Mouse (Mus musculus) G1E-ER4 (cell line): ENCODE results near the gene Pla2g6. TPM values are rescaled to one million over a fixed set of nuclear protein-coding genes. Genes with fewer than 3 reads are reported as not detected.

ENCODE experiments used
- GATA1 ChIP-seq: IDR thresholded peaks from one replicate; pipeline ENCODE4 v1.8.0; 2012; ENCODE audit warnings: low read length, inconsistent platforms
- polyA plus RNA-seq: library from polyadenylated mRNA; stranded (reverse); fragments of >175 nt; gene quantifications from 2 replicates; pipeline ENCODE4 v1.2.3, GENCODE M21; 2012

The Pla2g6 gene
- polyA plus RNA-seq, 1 experiment, result 25.1 TPM

DNA sequence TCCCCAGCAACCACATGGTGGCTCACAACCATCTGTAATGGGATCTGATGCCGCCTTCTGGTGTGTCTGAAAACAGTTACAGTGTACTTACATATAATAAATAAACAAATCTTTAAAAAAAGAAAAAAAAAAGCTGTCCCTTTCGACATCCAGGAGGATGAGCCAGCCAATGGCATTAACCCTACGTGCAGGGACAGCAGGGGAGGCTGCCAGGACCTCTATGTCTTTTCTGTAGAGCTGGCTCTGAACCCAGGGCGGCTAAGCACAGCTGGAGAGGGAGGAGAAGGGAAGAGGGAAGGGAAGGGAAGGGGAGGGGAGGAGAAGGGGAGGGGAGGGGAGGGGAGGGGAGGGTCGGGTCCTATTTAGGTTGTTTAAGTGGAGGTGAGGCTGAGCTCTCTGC, 23.4 kb downstream of the Pla2g6 start:
- TF ChIP-seq GATA1, result no peak

DNA sequence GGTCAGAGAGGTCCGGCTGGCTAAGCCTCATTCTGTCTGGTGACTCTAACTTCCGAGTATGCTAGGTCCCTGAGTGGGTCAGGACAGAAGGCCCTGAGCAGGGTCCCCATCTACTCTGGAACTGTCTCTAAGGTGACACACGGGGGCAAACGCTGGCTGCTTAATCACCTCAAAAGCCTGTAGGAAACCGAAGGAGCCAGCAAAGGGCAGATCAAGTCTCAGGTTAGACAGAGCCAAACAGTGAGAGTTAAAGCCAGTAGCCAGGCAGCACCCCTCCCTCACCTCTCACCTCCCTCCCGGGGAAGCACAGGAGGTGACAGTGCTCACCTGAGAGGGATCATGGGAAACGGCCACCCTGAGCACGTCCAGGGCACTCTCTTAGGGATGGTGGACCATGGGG, 24.5 kb downstream of the Pla2g6 start:
- no peak for TF ChIP-seq GATA1

DNA sequence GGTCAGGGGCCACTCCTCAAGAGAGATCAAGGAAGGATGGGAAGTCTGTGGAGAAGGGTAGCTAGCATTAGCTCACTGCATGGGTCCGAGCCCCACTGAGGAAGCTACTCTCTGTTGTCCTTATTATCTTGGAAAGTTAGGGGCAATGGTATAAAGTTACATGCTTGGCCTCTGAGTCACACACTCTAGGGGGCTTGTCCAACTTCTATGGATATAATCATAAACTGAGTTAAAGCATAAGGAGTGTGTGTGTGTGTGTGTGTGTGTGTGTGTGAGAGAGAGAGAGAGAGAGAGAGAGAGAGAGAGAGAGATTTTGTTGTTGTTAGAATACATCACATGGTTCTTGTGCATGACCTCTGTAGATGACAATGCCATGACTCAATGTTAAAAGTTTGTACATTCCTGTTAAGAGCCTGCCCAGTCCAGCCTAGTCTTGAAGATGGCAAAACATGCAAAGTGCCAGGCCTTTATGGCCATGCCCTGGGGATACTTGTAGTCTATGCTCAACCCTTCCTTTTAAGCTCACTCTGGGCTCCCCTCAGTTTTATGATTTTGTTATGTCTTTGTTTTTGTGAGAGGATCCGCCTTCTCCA, 28.5 kb downstream of the Pla2g6 start:
- no peak for TF ChIP-seq GATA1

DNA sequence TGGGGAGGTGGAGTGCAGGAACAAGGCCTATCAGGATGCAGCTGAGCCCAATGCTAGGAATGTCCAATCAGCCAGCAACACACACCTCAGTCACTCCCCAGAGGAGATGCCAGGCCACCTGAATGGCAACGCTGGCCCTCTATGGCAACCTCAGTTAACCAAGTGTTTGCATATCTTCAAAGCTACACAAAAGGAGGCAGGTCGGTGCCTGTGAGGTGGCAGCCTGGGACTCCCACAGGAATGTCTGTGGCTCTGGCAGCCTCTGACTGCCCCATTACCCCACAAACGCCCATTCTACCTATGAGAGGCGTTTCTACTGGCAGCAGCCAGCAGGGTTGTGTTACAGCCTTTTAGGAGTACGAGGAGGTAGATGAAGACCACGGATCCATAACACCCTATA, 29.6 kb downstream of the Pla2g6 start:
- TF ChIP-seq GATA1, result no peak

DNA sequence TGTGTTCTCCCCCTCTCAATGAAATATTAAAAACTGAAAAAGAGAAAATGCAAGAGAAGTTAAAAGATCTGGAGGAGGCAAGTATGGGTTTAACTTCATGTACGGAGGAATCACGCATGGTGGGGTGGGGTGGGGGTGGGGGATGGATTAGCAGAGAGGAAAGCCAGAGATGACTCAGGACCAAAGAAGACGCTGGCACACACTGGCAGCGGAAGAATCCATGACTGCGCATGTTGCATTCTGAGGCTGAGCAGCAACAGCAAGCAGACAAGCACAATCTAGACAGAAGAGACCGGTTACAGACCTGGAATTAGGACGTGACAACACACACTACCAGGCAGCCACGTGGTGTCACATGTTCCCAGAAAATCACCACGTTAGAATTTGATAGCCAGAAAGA, 35.4 kb downstream of the Pla2g6 start:
- no peak for TF ChIP-seq GATA1

DNA sequence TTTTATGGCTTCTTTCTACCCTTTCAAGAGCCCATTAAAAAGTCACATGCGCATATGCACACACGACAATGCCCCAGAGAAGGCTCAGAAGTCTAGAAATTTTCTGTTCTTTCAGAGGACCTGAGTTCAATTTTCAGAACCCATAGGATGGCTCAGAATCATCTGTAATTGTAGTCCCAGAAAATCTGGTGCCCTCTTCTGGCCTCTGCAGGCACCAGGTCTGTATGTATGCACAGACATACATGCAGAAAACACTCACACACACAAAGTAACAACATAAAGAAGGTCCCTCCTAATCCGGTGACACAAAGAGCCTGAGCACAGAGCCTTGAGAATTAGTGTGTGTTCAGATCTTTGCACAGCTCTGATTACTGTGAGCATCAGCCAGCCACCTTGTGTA, 37.9 kb downstream of the Pla2g6 start:
- no peak for TF ChIP-seq GATA1

DNA sequence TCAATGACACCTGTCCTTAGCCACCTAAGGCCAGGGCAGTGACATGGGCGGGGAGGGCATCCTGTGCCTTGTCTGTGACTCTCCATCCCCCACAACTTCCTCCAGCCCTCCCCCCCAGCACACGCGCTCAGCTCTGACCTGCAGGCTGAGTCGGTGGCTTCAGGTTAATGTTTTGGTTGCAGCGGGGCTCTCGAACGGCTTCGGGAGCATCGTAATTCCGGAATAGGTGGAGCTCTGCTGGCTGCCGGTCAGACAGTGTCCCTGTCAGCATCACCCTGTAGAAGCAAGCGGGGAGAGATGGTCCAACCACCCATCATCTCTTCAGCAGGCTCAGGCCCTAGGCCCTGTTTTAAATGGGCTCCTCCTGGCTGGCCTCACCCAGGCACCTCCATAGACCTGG, 38.7 kb downstream of the Pla2g6 start:
- TF ChIP-seq GATA1, result no peak

DNA sequence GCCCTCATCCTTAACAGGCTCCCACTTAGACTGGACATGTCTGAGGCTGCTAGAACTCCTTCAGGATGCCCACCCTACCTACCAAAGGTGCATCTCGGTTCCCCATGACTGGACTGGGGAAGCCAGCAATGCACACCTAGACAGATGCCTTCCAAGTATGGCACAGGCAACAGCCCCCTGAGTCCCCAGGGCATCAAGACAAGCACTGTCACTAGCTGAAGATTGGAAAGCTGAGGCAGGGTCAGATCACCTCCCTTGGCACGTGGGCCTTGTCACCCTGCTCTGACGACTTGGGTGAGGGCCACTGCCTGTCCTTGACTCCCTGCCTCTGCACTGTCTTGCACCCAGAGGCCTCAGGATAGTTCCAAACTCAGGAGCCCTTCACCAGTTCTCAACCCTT, 39.8 kb downstream of the Pla2g6 start:
- no peak for TF ChIP-seq GATA1

DNA sequence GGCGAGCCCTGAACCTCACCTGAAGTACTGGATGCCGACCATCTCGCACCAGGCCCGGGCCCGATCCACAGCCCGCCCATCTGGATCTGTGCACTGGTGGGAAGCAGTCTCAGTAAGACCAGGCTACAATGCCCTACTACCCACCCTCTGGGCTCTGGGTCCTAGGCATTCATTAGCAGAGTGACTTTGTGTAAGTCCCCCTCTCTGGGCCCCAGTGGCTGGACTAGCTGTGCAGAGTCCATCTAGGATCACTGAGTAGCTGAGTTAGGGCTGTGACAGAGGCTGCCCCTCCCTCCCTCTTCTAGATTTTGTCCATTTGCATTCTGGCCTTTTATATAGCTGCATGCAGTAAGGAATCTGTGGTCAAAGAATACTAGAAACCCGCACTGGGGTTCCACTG, 41.1 kb downstream of the Pla2g6 start:
- no peak for TF ChIP-seq GATA1

DNA sequence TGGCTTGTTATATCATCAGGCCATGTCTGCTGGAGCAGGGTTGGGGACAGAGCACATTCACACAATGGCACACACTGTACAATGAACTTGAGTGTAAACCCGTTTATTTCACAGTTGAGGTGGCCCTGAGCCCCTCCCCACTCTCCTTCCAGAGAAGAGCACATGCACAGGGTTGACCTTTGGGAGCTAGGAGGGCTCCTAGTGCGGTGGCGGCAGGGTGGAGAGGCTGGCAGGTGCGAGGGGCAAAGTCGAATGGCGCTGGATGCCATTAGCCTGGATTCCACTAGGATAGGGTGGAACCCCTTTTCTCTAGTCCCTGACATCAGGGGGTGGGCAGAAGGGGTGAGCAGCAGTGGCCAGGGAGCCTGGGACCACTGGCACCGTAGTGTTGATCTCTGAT, 42.0 kb downstream of the Pla2g6 start:
- no peak for TF ChIP-seq GATA1

DNA sequence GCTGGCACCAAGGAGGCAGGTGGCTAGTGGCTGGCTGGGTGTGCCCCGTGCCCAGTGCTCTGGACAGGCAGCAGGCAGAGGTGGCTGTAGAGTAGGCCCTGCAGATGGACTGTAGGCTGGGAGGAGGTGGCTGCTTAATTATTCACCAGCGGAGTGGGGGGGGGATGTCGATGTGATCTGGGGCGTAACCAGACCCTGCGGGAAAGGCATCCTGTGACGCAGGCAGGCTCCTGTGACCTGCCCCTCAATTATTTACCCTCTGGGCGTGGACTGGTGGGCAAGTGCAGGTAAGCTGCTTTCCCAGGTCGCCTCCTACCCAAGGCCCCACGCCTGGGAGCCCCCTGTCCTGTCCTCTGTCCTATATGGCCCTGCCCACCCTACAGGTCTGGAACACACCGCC, 42.8 kb downstream of the Pla2g6 start, which contains the start of gene Baiap2l2:
Baiap2l2 (minus strand) TSS at position 139 of the 400 bp plus-strand sequence.
- TF ChIP-seq GATA1, result no peak

DNA sequence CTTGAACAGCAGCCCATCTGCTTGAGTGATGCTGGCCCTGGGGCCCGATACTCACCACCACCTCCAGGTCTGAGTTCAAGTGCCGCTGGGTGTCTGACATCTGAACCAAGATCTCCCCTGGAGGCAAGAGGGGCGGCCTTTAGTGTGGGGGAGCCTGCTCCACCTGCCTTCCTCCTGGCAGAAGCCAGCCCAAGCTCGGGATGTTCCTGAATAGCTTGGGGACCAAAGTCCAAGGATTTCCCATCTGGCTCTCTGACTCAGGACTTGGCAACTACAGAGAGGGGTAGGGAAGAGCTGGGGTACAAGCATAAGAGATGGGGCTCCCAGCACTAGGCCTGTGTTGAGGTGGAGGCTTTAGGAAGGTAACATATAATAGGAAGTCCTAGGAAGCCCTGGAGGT, 44.8 kb downstream of the Pla2g6 start:
- no peak for TF ChIP-seq GATA1

DNA sequence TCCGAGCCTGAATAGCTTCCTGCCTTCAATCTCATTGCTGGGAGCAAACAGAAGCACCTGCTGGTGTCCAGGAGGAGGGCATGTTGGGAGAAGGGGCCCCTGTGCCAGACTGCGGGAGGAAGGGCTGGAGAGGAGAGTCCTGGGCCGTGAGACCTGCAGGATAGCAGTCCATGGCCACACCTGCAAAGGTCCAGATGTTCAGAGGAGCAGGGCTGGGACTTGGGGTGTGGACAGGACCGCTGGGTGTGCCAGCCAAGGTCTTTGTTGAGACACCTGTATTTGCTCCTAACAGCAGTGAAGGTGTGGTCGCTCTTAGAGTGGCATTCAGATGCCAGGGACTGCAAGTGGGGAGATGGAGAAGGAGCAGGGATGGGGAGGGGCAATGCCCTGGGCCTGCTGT, 45.8 kb downstream of the Pla2g6 start:
- no peak for TF ChIP-seq GATA1

DNA sequence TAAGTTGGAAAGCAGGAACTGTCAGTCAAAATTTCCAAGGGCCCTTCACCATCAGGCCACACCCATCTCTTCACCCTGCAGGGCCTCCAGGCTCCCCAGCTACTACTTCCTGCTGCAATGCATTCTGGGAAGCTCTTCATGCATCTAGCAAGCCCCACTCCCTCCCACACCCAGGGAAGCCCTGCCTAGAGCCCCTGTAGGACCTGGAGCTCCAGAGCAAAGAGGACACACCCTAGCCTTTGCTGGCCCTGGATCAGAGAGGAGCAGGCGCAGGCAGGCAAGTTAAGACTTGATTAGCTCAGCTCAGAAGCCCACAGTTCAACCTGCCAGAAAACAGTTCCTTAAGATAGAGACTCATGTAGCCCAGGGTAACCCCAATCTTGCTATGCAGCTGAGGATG, 46.8 kb downstream of the Pla2g6 start:
- no peak for TF ChIP-seq GATA1

DNA sequence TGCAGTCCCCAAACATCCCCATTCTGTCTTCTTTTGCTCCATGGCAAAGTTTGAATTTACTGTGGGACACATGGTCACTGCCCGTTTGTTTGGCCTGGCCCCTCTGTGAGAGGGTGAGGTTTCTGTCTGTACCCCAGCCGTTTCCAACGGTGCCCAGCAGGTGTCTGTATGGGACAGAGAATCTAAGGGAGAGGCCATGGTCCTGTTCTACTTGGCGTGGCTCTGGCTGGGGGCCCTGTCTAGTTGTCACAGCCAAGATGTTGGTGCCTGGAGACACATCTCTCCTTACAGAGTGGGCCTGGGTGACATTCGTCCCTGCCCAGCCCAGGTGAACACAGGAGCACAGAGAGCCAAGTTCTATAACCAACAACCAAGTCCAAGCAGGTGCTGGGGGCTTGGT, 47.3 kb downstream of the Pla2g6 start:
- no peak for TF ChIP-seq GATA1

DNA sequence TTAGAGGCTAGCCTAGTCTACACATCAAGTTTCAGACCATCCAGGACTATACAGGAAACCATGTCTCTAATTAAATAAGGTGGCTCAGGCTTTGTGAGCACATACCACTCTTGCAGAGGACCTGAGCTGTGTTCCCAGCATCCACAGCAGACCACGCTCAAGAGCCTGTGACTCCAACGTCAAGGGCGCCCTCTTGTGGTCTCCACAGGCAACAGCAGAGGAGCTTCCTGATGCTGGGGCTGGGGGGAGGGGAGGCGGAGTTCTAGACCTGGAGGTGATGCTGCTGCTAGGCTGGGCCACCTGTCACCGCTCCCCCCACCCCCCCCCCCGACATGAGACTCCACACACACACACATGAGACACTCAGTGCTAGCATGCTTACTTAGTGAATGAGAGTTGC, 48.0 kb downstream of the Pla2g6 start:
- TF ChIP-seq GATA1, result no peak

DNA sequence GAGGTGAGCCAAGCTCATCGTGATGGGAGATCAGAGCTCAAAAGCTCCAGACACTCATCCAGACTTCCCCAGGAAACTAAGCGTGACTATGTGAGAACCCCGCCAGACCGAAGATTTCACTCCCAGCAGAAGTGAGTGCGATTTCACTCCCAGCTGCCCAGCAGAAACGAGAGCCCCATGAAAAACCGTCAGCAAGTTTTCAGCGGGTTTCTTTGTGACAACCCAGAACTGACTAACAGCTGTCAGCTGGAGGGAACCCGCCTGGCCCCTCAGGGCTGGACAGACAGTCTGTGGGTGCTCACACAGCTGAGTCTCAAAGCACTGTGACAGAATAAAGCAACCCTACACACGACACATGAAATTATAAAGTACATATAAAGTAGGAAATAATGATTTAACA, 50.5 kb downstream of the Pla2g6 start:
- no peak for TF ChIP-seq GATA1

DNA sequence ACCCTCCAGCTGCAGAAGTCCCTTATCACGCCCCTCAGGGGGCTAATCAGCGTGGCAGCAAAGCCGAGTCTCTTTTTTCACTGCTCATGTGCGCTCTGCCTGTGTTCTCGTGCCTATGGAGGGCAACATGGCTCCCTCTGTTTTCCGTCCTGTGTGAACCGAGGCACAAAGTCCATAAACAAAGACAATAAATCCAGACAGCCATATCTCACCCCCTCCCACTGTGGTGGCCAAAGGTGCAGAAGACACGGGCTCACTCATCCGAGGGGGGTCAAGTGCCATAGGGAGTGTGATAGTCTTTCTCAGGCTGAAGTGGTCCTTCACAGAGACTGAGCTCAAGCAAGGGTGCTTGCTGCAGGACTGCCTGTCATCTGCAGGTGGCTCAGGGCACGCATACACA, 55.2 kb downstream of the Pla2g6 start:
- TF ChIP-seq GATA1, result no peak
